Mouse (Mus musculus) thymus, adult 18-20 months (tissue): ENCODE measurements around the gene Slc2a8.

Experiments used
- DNase-seq, 2 experiments: peaks; one replicate each; pipeline ENCODE4 v3.0.0; 2022; ENCODE audit warnings: mixed read lengths in 2 of 2

Gene Slc2a8

GRCm38 (mm10) chr2:32969326-32969725, 12.6 kb downstream of the Slc2a8 start:
- DNase-seq, result no peak

GRCm38 (mm10) chr2:32968024-32968614, 13.8 kb downstream of the Slc2a8 start:
- no peak for DNase-seq

DNA sequence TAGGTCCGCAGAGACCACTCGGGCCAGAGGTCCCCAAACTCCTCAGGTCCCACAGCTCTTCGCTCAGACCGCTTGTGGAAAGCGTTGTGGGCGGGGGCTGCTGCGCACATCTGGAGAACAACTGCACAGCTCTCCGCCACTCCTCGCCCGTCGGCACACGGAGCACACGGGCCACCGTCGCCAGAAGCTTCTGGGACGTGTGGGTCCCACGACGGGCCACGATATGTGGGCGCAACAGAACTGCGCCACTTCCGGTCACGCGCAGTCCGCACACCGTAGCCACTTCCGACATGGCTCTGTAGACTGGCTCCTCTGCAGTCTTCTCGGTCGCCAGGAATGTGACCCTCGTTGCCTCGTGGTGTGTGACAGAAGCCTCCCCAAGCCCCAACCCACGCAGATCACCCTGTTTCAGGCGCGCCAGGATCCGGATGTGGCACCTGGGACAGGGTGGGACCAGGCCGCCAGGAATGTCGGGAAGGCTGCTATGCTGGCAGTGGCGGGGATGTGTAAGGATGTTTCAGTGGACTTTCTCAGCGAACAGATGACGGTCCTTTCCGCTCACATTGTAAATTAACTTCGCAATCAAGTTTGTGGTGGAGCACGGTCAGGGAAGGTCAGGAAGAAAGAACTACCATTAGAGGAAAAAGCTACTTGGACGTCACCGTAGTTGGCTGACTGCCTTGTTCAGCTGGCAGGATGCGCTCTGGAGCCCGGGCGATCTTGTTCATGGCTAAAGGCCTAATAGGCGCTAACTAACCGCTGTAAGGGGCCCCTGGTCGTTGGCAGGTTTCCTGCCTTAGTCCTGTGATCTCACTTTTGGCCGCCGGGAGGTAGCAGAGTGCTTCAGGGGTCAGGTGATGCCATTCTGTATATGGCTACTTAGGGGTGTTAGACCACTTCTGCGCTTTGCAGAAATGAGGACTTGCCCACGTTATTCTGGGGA, 14.9 kb downstream of the Slc2a8 start:
- DNase-seq, result peak; percentile 52 to 68

- DNase-seq, result no peak
Observed at GRCm38 (mm10) chr2:32966184-32966688, 15.6 kb downstream of the Slc2a8 start.

DNA sequence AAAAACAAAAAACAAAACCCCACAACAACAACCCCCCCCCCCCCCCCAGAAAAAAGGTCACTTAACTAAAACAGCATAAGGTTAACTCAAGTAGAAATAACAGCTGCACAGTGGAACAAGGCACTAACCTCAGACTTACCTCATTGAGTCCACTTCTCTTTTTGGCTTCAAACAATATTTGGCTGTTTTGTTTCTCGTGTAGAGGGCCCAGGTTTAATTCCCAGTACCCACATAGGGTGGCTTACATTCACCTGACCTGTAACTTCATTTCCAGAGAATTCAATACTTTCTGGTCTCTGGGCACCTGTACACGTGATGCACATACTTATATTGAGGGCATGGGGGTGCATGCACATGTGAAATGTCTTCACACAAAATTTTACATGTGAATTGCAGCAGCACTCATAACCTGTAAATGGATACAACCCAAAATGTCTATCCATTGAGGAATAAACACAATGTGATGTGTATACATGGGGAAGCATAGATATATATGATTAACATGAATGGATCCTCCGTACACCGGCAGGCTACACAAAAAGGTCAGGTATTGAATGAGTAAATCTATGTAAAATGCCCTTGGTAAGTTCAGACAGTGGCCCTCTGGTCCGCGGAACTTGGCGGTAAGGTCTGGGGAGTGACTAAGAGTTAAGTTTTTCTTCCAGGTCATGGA, 16.2 kb downstream of the Slc2a8 start:
- no peak for DNase-seq

DNA sequence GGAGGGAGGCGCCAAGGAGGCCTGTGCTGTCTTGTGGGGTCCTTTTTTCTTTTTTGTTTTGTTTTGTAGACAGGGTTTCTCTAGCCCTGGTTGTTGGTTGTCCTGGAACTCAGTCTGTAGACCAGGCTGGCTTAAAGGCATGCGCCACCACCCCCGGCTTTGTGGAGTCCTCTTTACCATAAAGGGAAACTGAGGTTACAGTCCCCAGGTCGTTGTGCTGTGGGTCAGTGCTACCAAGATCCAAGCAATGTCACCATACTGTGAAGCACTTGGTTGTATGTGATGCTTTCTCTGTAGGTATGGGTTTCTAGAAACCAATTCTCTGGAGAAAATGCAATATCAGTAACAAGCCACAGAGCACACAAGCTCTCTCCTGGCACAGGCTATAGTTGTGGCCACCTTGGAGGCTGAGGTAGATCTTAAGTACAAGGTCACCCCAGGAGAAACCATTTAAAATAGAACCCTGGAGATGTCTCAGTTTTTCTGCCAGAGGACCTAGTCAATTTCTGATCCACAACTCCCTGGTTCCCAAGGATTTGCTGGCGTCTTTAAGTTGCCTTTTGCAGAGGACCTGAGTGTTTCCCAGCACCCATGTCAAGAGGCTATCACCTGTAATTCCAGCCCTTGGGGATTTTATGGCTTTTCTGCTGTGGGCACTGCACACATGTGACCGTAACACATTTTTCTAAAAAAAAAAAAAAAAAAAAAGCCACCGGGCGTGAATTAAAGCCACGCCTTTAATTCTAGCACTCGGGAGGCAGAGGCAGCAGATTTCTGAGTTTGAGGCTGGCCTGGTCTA, 17.0 kb downstream of the Slc2a8 start:
- DNase-seq, result no peak

GRCm38 (mm10) chr2:32963981-32964380, 17.9 kb downstream of the Slc2a8 start:
- no peak for DNase-seq

- no peak for DNase-seq
Observed at GRCm38 (mm10) chr2:32963544-32963943, 18.3 kb downstream of the Slc2a8 start.

DNA sequence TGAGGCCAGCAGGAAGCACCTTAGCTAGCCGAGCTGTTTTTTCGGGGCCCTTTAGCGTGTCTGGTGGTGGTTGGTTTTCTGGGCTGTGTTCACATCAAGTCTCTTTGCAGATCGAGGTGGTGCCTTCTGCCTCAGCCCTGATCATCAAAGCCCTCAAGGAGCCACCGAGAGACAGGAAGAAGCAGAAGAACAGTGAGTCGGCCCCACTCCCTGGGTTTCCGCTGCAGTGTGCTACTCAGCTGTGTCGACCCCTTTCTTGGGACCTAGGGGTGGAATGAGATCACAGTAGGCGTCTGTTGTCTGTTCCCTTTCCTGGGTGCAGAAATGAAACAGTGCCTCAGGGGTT, 19.0 kb downstream of the Slc2a8 start:
- DNase-seq, result peak; percentile 61 to 78

DNA sequence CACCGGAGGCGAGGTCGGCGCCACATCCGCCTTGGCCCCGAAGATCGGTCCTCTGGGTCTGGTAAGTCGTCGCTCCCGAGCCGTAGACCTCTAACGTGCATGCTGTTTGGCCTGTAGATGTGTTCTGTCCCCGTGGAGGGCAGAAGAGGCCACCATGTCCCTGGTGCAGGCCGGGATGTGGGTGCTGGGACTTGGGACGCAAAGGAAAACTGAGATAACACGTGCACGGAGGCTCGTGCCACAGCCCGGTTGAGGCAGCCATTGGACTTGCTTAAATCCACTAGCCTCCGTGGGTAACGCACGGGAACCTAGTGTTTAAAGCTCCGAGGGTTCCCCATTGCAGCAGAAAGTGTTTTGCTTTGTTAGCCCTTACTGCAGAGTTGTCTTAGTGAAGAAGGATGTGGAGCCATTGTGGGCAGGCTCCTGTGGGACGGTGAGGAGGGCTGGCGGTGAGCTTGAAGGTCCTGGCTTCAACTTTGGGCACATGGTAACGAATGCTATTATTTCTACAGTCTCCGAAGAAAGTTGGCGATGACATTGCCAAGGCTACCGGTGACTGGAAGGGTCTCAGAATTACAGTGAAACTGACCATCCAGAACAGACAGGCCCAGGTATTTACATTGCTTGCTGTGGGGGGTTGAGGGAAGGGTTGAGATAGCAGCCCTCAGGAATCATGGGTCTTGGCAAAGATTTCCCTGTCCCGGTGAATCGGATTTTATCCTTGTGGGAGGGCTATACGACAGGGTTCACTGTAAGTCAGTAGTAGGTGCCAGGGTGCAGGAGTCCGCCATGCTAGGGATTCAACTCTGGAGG, 19.6 kb downstream of the Slc2a8 start:
- DNase-seq, result no peak

DNA sequence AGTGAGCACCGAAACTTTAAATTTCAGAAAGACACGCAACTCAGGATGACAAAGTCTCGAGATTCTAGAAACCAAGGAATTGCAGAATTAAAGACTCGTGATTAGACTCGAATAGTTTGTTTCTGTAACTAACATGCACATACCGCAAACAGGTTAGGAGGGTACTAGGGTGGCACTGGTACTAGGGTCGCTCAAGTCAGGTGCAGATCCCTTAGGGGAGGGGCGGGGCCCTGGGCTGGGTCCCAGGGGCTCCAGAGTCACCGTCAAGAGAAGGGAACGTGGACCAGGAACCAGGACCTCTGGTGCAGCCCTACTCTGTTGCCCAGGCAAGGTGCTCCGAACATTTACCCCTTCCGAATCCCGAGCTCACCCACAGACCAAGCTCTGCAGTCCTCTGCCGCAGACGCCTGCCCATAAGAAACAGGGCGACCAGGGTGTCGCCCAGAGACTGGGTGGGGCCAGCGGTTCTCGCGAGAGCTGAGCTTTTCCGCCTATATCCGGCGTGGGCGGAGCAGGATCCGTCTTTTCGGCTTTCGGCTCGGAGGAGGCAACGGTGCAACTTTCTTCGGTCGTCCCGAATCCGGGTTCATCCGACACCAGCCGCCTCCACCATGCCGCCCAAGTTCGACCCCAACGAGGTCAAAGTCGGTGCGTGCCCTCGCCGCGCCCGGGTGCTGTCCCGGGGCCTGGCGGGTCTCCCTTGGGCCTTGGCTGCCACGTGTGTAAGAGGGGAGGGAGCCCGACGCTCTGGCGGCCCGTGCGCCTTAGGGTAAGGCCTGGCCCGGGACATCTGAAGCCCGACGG, 20.5 kb downstream of the Slc2a8 start, which contains the start of the genes Rpl12 and Lrsam1:
TSS of gene Rpl12 (plus strand) at position 368 of the 804 bp plus-strand sequence.
TSS of gene Lrsam1 (minus strand) at position 423 of the 804 bp plus-strand sequence.
- DNase-seq, result peak; percentile 89 to 93

DNA sequence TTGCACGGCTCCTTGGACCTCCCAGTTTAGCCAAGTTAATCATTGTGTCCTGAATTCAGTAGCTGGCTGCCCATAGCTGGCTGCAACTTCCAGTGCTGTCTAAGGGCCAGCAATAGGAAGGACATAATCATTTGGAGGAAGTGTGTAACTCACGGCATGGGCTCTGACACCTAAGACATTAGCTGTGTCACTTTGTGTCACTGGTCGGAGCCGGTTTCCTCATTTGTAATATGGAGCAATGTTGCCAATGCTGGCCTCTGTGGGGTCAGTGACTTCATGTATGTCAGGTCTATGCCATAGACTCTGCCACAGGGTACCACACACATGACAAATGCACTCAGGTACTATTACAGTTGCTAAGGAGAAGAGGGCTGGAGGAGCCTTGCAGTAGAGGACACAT, 21.6 kb downstream of the Slc2a8 start:
- no peak for DNase-seq

DNA sequence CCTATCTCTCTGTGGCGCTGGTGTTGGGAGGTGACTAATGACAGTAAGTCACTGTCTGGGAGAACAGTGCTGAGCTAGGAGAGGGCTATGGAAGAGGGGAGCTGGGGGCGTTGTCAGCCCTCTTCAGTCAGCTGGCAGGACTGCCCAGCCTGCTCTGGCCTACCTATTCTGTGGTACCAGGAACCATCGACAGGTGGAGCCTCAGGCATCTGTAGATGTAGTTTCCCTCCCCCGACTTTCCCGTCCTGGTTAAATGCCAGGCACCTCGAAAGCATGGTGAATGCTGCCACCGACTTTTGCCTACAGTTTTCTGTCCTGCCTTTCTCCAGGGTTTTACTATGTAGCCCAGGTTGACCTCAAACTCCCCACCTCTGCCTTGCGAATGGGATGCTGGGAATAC, 24.5 kb downstream of the Slc2a8 start:
- DNase-seq, result no peak

GRCm38 (mm10) chr2:32954581-32954980, 27.3 kb downstream of the Slc2a8 start:
- no peak for DNase-seq

DNA sequence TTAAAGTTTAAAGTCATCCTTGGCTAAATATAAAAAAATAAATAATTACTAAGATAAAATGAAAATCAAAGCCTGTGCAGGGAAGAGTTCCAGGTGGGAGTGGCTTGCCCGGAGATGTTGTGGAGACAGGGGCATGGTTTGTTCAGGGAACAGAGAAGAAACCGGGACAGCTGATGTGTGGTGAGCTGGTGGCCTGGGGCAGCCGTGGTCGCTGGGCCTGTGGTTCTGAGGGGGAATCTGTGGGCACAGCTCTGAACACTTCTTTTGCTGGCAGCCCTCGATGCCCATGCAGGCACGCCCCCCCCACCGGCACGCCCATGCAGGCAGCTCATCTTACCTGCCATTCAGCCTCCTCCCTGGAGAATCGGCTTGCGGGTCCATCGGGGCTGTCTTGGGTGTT, 34.4 kb downstream of the Slc2a8 start:
- DNase-seq, result no peak

GRCm38 (mm10) chr2:32940483-32940882, 41.4 kb downstream of the Slc2a8 start:
- no peak for DNase-seq

GRCm38 (mm10) chr2:32939418-32939817, 42.5 kb downstream of the Slc2a8 start:
- DNase-seq, result no peak

GRCm38 (mm10) chr2:32938741-32939140, 43.1 kb downstream of the Slc2a8 start:
- DNase-seq, result no peak

- peak; percentile 69 to 78 for DNase-seq
Observed at GRCm38 (mm10) chr2:32931730-32932129, 50.2 kb downstream of the Slc2a8 start.

DNA sequence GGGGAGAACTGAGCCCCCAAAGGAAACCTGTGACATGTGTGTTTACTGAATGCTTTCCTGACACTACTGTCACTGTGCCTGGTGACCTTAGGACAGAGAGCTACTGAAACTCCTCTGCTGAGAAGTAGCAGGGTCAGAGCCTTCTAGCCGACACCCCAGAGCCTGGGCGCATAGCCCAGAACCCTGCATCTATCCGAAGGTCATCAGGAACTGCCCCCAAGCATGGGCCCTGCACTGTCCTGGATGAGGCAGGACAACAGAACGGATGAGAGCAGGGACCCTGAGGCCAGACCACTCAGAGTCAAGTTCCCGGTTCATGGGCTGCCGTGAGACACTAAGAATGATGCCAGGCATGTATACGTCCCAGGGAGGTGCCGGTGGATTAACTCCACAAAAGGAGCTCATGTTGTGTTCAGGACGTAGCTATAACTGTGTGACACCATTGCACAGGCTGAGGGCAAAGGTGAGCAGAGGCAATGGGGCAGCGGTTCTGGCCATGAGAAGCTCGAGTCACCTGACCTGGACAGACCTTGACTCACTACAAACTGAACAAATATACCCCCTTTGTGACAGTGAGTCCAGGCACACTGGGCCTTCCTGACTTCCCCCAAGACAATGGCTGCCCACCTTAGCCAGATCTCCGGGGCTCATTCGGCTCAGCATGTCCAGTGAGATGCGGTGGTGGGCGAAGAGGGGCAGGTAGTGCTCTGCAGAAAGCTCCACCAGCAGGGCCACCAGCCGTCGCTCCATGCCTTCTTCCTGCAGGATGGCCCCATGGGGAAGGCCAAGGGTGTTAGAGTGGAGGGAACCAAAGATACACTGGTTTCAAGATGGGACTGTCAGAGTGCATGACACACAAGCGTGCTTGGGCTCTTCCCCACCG, 52.7 kb downstream of the Slc2a8 start:
- no peak for DNase-seq
